Mouse (Mus musculus) heart, postnatal 0 days (tissue): Measurements from ENCODE around the gene A1cf. TPM values are rescaled to one million over a fixed set of nuclear protein-coding genes. Genes with fewer than 3 reads are reported as not detected.

Experiments
- ATAC-seq: fragments of 200-750 bp; cut with Nextera tagmentation; 2 replicates; pipeline ENCODE4 v1.8.0; 2017; ENCODE audit warnings: low read depth, moderate number of reproducible peaks, moderate library complexity; ENCODE audit not compliant: insufficient read depth
- DNase-seq: peaks from one replicate; pipeline ENCODE4 v3.0.0-alpha.2; 2016; ENCODE audit warnings: low spot score
- H3K27ac ChIP-seq: fragments of 300-500 bp; sonication (generic); 2 replicates; pipeline ENCODE4 v1.5.1; 2014; ENCODE audit warnings: low read depth, mild to moderate bottlenecking
- H3K27me3 ChIP-seq: fragments of 300-500 bp; sonication (generic); 2 replicates; pipeline ENCODE4 v1.6.1; 2014; ENCODE audit warnings: low read length, mixed read lengths; ENCODE audit not compliant: control insufficient read depth, insufficient read depth
- H3K36me3 ChIP-seq: fragments of 300-500 bp; sonication (generic); replicated peaks from 2 replicates; pipeline ENCODE4 v1.6.1; 2014; ENCODE audit warnings: low read length, mixed read lengths; ENCODE audit not compliant: control insufficient read depth, insufficient read depth
- H3K4me1 ChIP-seq: fragments of 300-500 bp; sonication (generic); 2 replicates; pipeline ENCODE4 v1.6.1; 2014; ENCODE audit warnings: antibody characterized with exemption; ENCODE audit not compliant: control insufficient read depth, insufficient read depth
- H3K4me2 ChIP-seq: fragments of 300-500 bp; sonication (generic); 2 replicates; pipeline ENCODE4 v1.6.1; 2014; ENCODE audit warnings: low read depth, mild to moderate bottlenecking, low read length, moderate library complexity
- H3K4me3 ChIP-seq: fragments of 300-500 bp; sonication (generic); 2 replicates; pipeline ENCODE4 v1.5.1; 2014; ENCODE audit warnings: low read depth, low read length
- H3K9ac ChIP-seq: fragments of 300-500 bp; sonication (generic); replicated peaks from 2 replicates; pipeline ENCODE4 v1.6.1; 2014; ENCODE audit warnings: low read depth, low read length, mixed read lengths
- H3K9me3 ChIP-seq: fragments of 300-500 bp; sonication (generic); replicated peaks from 2 replicates; pipeline ENCODE4 v1.6.1; 2016; ENCODE audit warnings: low read length; ENCODE audit not compliant: control insufficient read depth
- CTCF ChIP-seq: IDR thresholded peaks from 2 replicates; pipeline ENCODE4 v1.5.1; 2016; ENCODE audit warnings: antibody characterized with exemption, control low read depth, low read depth
- EP300 ChIP-seq: IDR thresholded peaks from 2 replicates; pipeline ENCODE4 v1.6.1; 2016; ENCODE audit warnings: antibody characterized with exemption, low read depth
- WGBS: fragments of 180-500 bp; shearing (Covaris S2); extraction: QIAGEN DNeasy Blood & Tissue Kit; methylation state at CpG from one replicate; pipeline ENCODE4 v1.1.7; 2014; 5-methylcytosine and 5-hydroxymethylcytosine counted together
- polyA plus RNA-seq: library from polyadenylated mRNA; unstranded; fragments of >200 nt; fragmentation: Nextera tagmentation; extraction: Ambion mirVana; gene quantifications from 2 replicates; pipeline ENCODE4 v1.2.1, GENCODE M21; 2015
- total RNA-seq: library from RNA; depleted of rRNA; stranded (reverse); fragments of >200 nt; gene quantifications from 2 replicates; pipeline ENCODE4 v1.2.3, GENCODE M21; 2014; ENCODE audit warnings: low replicate concordance

A1cf gene
- total and polyA plus RNA-seq, 2 experiments from 2014 or later, result 2.8 TPM; not detected in 1

DNA sequence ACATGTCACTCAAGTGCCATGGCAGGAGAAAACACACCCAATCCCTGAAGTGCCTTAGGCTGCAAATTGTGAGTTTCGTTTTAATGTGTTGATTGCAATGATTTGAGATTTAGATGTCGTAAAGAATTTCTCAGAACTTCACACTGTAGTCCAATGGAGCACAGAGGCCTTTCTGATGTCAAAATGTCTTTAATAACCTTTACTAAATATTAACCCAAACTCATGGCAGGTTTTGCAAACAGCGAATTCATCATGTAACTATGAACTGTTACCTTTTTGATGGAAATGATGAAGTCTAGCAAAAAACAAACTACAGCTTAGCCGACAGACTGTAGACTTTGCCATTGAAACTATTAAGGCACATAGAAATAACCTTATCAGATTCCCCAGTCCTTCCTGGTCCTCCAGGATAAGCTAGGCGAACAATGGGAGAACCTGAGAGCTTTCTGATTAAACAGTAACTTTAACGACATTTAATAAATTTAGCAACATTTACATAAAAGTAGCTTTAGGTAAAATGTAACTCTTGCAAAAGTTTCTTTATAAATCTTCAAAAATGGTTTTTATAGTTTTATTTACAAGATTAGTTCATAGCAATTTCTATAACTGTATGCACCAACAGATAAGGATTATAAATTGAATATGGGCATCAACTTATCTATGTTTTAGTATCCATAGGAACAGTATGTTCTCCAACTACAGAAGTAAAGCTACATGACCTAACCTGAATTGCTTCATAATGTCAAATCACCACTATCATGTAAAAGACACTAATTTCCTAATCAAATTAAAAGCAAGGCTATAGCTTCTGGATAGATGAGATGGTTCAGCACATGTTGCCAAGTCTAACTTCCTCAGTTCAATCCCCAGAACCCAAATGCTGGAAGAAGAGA, 22.7 kb downstream of the A1cf start:
- Histone ChIP-seq H3K27me3 (no peaks in the 10 kb centered on the region), H3K4me3 (no peak overlapping the region), H3K9me3 (no peaks in the 10 kb centered on the region), H3K4me1 (0 out of 2 replicates have a peak, but pooled peaks cover 4% of the 10 kb centered on the region), H3K27ac (no peak overlapping the region), H3K9ac (no peak overlapping the region), H3K36me3 (no peaks in the 10 kb centered on the region), H3K4me2 (no peak overlapping the region)
- DNase-seq (no peak), ATAC-seq (no peak)
- TF ChIP-seq CTCF, result no peak
- 74% methylated on average over 6 of the region's 6 CpGs for WGBS

DNA sequence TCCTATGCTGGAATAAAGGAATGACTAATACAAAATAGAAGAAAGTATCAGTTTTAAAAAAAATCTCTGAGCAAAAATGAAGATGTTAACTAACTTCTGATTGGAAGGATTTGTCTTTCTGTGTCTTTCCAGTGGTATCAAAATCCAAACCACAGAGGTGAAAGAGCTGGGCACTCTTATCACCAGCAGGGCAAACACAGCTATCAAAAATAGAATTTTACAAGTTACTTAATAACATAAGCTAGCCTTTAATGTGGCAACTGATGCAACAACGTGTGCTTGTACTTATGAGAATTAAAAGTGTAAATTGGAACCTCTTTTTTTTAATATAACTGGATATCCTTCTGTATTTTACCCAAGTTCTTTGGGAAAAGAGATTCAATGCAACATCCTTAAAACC, 27.4 kb downstream of the A1cf start:
- no peaks in the 10 kb centered on the region for H3K4me1 ChIP-seq
- H3K36me3 ChIP-seq, result no peaks in the 10 kb centered on the region
- H3K9me3 ChIP-seq, result no peaks in the 10 kb centered on the region
- WGBS, result 58% methylated on average over 1 of the region's 1 CpGs
- TF ChIP-seq EP300, result no peak
- no peak overlapping the region for H3K9ac ChIP-seq
- no peak for ATAC-seq
- no peak overlapping the region for H3K4me3 ChIP-seq
- H3K4me2 ChIP-seq, result no peak overlapping the region
- no peaks in the 10 kb centered on the region for H3K27me3 ChIP-seq
- H3K27ac ChIP-seq, result no peak overlapping the region
- DNase-seq, result no peak

DNA sequence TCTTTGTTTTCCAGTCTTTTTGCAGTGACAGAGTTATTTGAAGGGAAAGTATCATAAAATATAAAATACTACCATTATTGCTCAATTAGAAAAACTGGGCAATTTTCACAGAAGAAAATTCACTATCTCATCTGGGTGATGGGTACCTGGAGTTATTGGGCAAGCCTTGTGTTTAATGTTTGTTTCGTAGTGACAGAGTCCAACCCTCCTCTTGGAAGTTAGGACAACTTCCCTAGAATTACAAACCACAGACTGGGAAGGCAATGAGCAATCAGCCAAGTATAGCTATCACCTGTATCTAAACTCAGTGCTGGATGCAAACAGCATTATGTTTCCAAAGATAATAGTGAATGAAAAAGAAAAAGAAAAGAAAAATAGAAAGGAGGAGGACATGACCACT, 28.1 kb downstream of the A1cf start:
- H3K4me3 ChIP-seq, result no peak overlapping the region
- H3K9me3 ChIP-seq, result no peaks in the 10 kb centered on the region
- no peak overlapping the region for H3K4me2 ChIP-seq
- no peak for DNase-seq
- H3K36me3 ChIP-seq, result no peaks in the 10 kb centered on the region
- no peak for ATAC-seq
- H3K27me3 ChIP-seq, result no peaks in the 10 kb centered on the region
- WGBS, result 79% methylated on average over 1 of the region's 1 CpGs
- TF ChIP-seq CTCF (no peak), EP300 (no peak)
- H3K4me1 ChIP-seq, result no peaks in the 10 kb centered on the region
- no peak overlapping the region for H3K27ac ChIP-seq
- H3K9ac ChIP-seq, result no peak overlapping the region

DNA sequence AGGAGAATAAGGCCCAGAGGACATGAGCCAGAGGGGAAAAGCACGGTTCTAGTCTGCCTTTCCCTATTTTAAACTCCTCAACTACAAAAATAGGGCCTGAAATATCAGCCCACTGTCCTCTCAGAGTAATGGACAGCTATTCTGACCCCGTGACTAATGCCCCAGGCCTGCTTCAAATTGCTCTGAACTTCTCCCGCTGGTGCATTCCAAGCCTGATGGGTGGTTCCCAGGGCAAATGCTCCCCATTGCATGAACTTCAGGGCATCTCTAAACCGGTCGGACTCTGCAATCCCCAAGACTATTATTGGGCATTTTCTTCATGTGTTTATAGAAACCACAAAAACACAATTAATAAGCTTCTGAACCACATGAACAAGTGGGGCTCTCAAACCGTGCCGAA, 37.1 kb downstream of the A1cf start:
- TF ChIP-seq CTCF (no peak), EP300 (no peak)
- Histone ChIP-seq H3K27ac (no peak overlapping the region), H3K4me2 (no peak overlapping the region), H3K27me3 (no peaks in the 10 kb centered on the region), H3K36me3 (no peaks in the 10 kb centered on the region), H3K9me3 (no peaks in the 10 kb centered on the region), H3K4me3 (no peak overlapping the region), H3K4me1 (0 out of 2 replicates have a peak, but pooled peaks cover 4% of the 10 kb centered on the region), H3K9ac (no peak overlapping the region)
- DNase-seq (no peak), ATAC-seq (no peak)
- WGBS, result 37% methylated on average over 7 of the region's 7 CpGs

DNA sequence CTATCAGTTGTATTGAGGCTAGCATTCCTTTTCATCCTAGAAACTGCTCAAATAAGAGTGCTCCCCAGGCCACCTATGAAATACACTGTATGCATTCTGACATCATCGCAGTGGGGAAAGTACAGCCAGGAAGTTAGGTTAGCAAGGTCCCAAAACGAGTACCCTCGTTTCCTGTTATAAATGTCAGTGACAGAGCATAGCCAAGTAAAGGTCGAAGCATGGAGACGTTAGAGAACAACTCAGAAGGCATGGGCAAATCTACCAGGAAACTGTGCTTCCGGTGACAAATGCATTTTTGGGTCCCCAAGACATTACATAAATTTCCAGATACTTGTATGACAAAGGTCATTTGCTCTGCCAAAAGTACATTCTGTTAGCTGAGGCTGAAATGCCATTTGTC, 41.9 kb downstream of the A1cf start:
- 41% methylated on average over 6 of the region's 6 CpGs for WGBS
- Histone ChIP-seq H3K9me3 (no peaks in the 10 kb centered on the region), H3K4me2 (no peak overlapping the region), H3K27ac (no peak overlapping the region), H3K4me1 (0 out of 2 replicates have a peak, but pooled peaks cover 4% of the 10 kb centered on the region), H3K9ac (no peak overlapping the region), H3K4me3 (no peak overlapping the region), H3K27me3 (no peaks in the 10 kb centered on the region), H3K36me3 (no peaks in the 10 kb centered on the region)
- no peak for ATAC-seq
- no peak for DNase-seq
- TF ChIP-seq EP300, result no peak
- TF ChIP-seq CTCF, result no peak

DNA sequence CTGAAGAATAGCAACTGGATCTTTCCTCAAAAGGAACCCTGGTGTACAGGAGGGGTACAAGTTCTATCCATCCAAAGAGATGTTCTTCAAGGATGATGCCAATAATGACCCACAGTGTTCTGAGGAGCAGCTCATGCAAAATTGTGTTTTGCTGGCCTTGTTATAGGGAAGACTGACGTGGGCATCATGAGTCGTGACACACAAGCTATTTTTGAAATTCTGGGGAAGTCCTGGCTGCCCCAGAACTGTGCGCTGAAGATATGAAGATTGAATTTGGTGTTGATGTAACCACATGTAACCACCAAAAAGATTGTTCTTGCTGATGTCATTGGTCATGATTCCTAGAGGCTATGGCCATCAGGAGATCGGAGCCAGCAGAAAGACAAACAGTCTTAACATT, 45.4 kb downstream of the A1cf start:
- WGBS, result 73% methylated on average over 4 of the region's 4 CpGs
- DNase-seq (no peak), ATAC-seq (no peak)
- Histone ChIP-seq H3K36me3 (no peaks in the 10 kb centered on the region), H3K4me3 (no peak overlapping the region), H3K4me2 (no peak overlapping the region), H3K9me3 (no peaks in the 10 kb centered on the region), H3K27ac (no peak overlapping the region), H3K9ac (no peak overlapping the region), H3K4me1 (no peaks in the 10 kb centered on the region), H3K27me3 (no peaks in the 10 kb centered on the region)
- TF ChIP-seq EP300, result no peak
- no peak for TF ChIP-seq CTCF
